Mouse (Mus musculus) embryonic facial prominence, embryonic 11.5 days (tissue): ENCODE measurements around the gene Gabra6. TPM values are rescaled to one million over a fixed set of nuclear protein-coding genes. Genes with fewer than 3 reads are reported as not detected.

ENCODE experiments used
- ATAC-seq: fragments of 200-750 bp; cut with Nextera tagmentation; replicated peaks from 2 replicates; pipeline ENCODE4 v1.8.0; 2017; ENCODE audit warnings: low read depth; ENCODE audit not compliant: insufficient number of reproducible peaks, low FRiP score, low TSS enrichment
- DNase-seq: peaks from one replicate; pipeline ENCODE4 v3.0.0-alpha.2; 2015; ENCODE audit warnings: low spot score
- H3K27ac ChIP-seq: fragments of 300-500 bp; sonication (generic); replicated peaks from 2 replicates; pipeline ENCODE4 v1.5.1; 2014; ENCODE audit warnings: mild to moderate bottlenecking, low read depth, low read length, control low read depth
- H3K27me3 ChIP-seq: fragments of 300-500 bp; sonication (generic); 2 replicates; pipeline ENCODE4 v1.6.1; 2014; ENCODE audit warnings: mild to moderate bottlenecking, low read length, moderate library complexity, mixed read lengths; ENCODE audit not compliant: control insufficient read depth, insufficient read depth
- H3K36me3 ChIP-seq: fragments of 300-500 bp; sonication (generic); replicated peaks from 2 replicates; pipeline ENCODE4 v1.6.1; 2014; ENCODE audit warnings: low read depth, mild to moderate bottlenecking, low read length, moderate library complexity, mixed read lengths; ENCODE audit not compliant: control insufficient read depth, insufficient read depth
- H3K4me1 ChIP-seq: fragments of 300-500 bp; sonication (generic); 2 replicates; pipeline ENCODE4 v1.6.1; 2014; ENCODE audit warnings: low read length, mixed read lengths; ENCODE audit not compliant: control insufficient read depth, insufficient read depth
- H3K4me2 ChIP-seq: fragments of 300-500 bp; sonication (generic); 2 replicates; pipeline ENCODE4 v1.6.1; 2014; ENCODE audit warnings: low read depth, mild to moderate bottlenecking, control low read depth, low read length, moderate library complexity
- H3K4me3 ChIP-seq: fragments of 300-500 bp; sonication (generic); 2 replicates; pipeline ENCODE4 v1.5.1; 2014; ENCODE audit warnings: low read depth, low read length, control low read depth
- H3K9ac ChIP-seq: fragments of 300-500 bp; sonication (generic); replicated peaks from 2 replicates; pipeline ENCODE4 v1.6.1; 2014; ENCODE audit warnings: mild to moderate bottlenecking, control low read depth, low read length
- H3K9me3 ChIP-seq: fragments of 300-500 bp; sonication (generic); replicated peaks from 2 replicates; pipeline ENCODE4 v1.6.1; 2016; ENCODE audit warnings: mild to moderate bottlenecking, low read length, inconsistent platforms, mixed read lengths; ENCODE audit not compliant: control insufficient read depth
- WGBS: fragments of 180-500 bp; shearing (Covaris S2); extraction: QIAGEN DNeasy Blood & Tissue Kit; methylation state at CpG from one replicate; pipeline ENCODE4 v1.1.7; 2014; 5-methylcytosine and 5-hydroxymethylcytosine counted together
- polyA plus RNA-seq: library from polyadenylated mRNA; unstranded; fragments of >200 nt; fragmentation: Nextera tagmentation; extraction: Ambion mirVana; gene quantifications from 2 replicates; pipeline ENCODE4 v1.2.1, GENCODE M21; 2014

Gabra6 gene
- polyA plus RNA-seq, result not detected in 2 replicates

- WGBS, result 72% methylated on average over 5 of the region's 5 CpGs
- H3K4me3 ChIP-seq, result no peak within 1 kb of the TSS
- no peak within 1 kb of the TSS for H3K4me2 ChIP-seq
- H3K27ac ChIP-seq, result no peak within 1 kb of the TSS
- H3K36me3 ChIP-seq, result no peaks in the 10 kb centered on the region
- DNase-seq (no peak), ATAC-seq (no peak)
- no peaks in the 10 kb centered on the region for H3K27me3 ChIP-seq
- H3K9ac ChIP-seq, result no peak within 1 kb of the TSS
- no peaks in the 10 kb centered on the region for H3K9me3 ChIP-seq
- H3K4me1 ChIP-seq, result no peaks in the 10 kb centered on the region
These were observed at the start of gene Gabra6 for GRCm38 (mm10) chr11:42320882-42321281. Gene Gabra6 (minus strand): TSS chr11:42321072.

GRCm38 (mm10) chr11:42365544-42365943 is 44.7 kb upstream of the Gabra6 start:
- ATAC-seq, result no peak
- Histone ChIP-seq H3K4me3 (no peak overlapping the region), H3K4me1 (no peaks in the 10 kb centered on the region), H3K9me3 (no peaks in the 10 kb centered on the region), H3K4me2 (no peak overlapping the region), H3K27ac (no peak overlapping the region), H3K36me3 (no peaks in the 10 kb centered on the region), H3K9ac (no peak overlapping the region), H3K27me3 (no peaks in the 10 kb centered on the region)
- no peak for DNase-seq
- 82% methylated on average over 7 of the region's 7 CpGs for WGBS

GRCm38 (mm10) chr11:42332121-42332520 is 11.2 kb upstream of the Gabra6 start:
- no peak for ATAC-seq
- Histone ChIP-seq H3K4me1 (no peaks in the 10 kb centered on the region), H3K4me2 (no peak overlapping the region), H3K27ac (no peak overlapping the region), H3K9ac (no peak overlapping the region), H3K9me3 (no peaks in the 10 kb centered on the region), H3K27me3 (no peaks in the 10 kb centered on the region), H3K36me3 (no peaks in the 10 kb centered on the region), H3K4me3 (no peak overlapping the region)
- DNase-seq, result no peak
- WGBS, result 84% methylated on average over 3 of the region's 3 CpGs

GRCm38 (mm10) chr11:42326262-42326661 is 5.4 kb upstream of the Gabra6 start:
- Histone ChIP-seq H3K9me3 (no peaks in the 10 kb centered on the region), H3K27me3 (no peaks in the 10 kb centered on the region), H3K4me1 (no peaks in the 10 kb centered on the region), H3K4me2 (no peak overlapping the region), H3K27ac (no peak overlapping the region), H3K9ac (no peak overlapping the region), H3K36me3 (no peaks in the 10 kb centered on the region), H3K4me3 (no peak overlapping the region)
- no peak for DNase-seq
- WGBS, result 82% methylated on average over 4 of the region's 4 CpGs
- no peak for ATAC-seq

DNA sequence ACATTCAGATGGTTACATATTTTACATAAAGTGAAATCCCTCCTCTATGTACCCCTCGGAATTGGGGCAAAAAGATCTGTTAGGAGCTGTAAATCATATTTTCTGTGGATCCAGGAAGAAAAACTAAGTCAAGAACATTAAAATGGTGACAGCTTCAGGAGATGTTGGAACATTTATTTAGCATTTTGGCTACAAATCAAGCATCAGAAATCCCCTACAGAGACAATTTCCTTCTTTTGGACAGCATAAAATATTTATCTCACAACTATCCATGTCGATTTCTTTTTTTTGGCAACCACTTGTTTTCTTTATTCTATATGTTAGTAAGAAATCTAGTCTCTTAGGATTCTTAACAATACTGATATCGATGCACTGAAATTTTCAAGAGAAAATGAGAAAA is 688 bp upstream of the Gabra6 start:
- no peaks in the 10 kb centered on the region for H3K36me3 ChIP-seq
- no peak overlapping the region for H3K4me3 ChIP-seq
- no peak for ATAC-seq
- no peak for DNase-seq
- no peak overlapping the region for H3K9ac ChIP-seq
- no peak overlapping the region for H3K27ac ChIP-seq
- no peaks in the 10 kb centered on the region for H3K9me3 ChIP-seq
- no peaks in the 10 kb centered on the region for H3K4me1 ChIP-seq
- no peaks in the 10 kb centered on the region for H3K27me3 ChIP-seq
- H3K4me2 ChIP-seq, result no peak overlapping the region
- WGBS, result 88% methylated on average over 3 of the region's 3 CpGs

- Histone ChIP-seq H3K27me3 (no peaks in the 10 kb centered on the region), H3K36me3 (no peaks in the 10 kb centered on the region), H3K4me3 (no peak overlapping the region), H3K4me2 (no peak overlapping the region), H3K27ac (no peak overlapping the region), H3K9me3 (no peaks in the 10 kb centered on the region), H3K9ac (no peak overlapping the region), H3K4me1 (no peaks in the 10 kb centered on the region)
- 83% methylated on average over 3 of the region's 3 CpGs for WGBS
- DNase-seq, result no peak
- ATAC-seq, result no peak
These were observed 1.4 kb downstream of the Gabra6 start for GRCm38 (mm10) chr11:42319521-42319920.

DNA sequence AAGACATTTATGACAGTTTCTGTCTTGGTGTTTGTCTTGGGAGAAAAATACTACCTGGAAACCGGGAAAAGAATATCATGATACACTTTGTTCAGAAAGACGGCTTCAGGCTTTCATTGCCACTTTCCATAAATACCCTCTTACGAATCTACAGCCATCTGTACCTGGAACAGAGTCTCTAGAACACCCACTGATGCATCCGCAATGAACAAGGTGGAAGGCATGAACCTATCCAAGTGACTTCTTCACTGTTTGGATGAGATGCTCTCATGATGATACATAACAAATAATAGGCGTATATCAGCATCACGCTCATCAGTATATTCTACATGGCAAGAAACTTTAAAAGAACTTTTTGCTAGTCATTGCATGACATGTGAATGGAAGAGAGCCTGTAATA is 1.8 kb downstream of the Gabra6 start:
- H3K27me3 ChIP-seq, result no peaks in the 10 kb centered on the region
- H3K4me2 ChIP-seq, result no peak overlapping the region
- no peaks in the 10 kb centered on the region for H3K4me1 ChIP-seq
- no peaks in the 10 kb centered on the region for H3K36me3 ChIP-seq
- H3K27ac ChIP-seq, result no peak overlapping the region
- no peak overlapping the region for H3K9ac ChIP-seq
- DNase-seq (no peak), ATAC-seq (no peak)
- no peaks in the 10 kb centered on the region for H3K9me3 ChIP-seq
- no peak overlapping the region for H3K4me3 ChIP-seq
- 85% methylated on average over 6 of the region's 6 CpGs for WGBS

DNA sequence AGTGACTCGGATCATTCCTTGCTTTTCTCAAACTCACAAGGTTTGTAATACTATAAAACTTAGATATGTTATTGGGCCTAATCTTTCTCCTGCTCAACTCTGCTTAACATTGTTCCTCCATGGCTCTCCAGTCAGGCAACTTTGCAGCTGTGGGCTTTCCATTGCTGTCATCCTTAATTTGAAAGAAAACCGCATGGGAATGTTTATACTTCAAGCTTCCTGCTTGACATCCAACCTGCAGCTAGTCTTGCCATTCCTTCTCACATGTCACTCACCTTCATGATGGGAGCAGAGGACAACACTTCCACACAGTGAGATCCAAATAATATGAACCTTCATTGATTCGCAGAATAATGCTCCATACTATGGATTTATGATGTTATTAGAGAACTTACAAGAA is 2.9 kb downstream of the Gabra6 start:
- ATAC-seq, result no peak

More for the DNA sequence above, 2.9 kb downstream of the Gabra6 start:
- H3K9ac ChIP-seq, result no peak overlapping the region
- WGBS, result 75% methylated on average over 3 of the region's 3 CpGs
- no peaks in the 10 kb centered on the region for H3K4me1 ChIP-seq
- no peaks in the 10 kb centered on the region for H3K27me3 ChIP-seq
- no peak overlapping the region for H3K27ac ChIP-seq
- H3K4me2 ChIP-seq, result no peak overlapping the region
- DNase-seq, result no peak
- H3K9me3 ChIP-seq, result no peaks in the 10 kb centered on the region
- no peaks in the 10 kb centered on the region for H3K36me3 ChIP-seq
- H3K4me3 ChIP-seq, result no peak overlapping the region
